Mouse (Mus musculus) intestine, postnatal 0 days (tissue): Measurements from ENCODE around the gene Capn15. TPM values are rescaled to one million over a fixed set of nuclear protein-coding genes. Genes with fewer than 3 reads are reported as not detected.

ENCODE experiments used
- ATAC-seq: fragments of 200-750 bp; cut with Nextera tagmentation; 2 replicates; pipeline ENCODE4 v1.8.0; 2017; ENCODE audit warnings: mild to moderate bottlenecking, moderate TSS enrichment, moderate library complexity
- H3K27ac ChIP-seq: fragments of 300-500 bp; sonication (generic); 2 replicates; pipeline ENCODE4 v1.5.1; 2014; ENCODE audit warnings: mild to moderate bottlenecking, low read depth, low read length, moderate library complexity
- H3K27me3 ChIP-seq: fragments of 300-500 bp; sonication (generic); replicated peaks from 2 replicates; pipeline ENCODE4 v1.6.1; 2014; ENCODE audit warnings: low read length, mixed read lengths; ENCODE audit not compliant: control insufficient read depth, insufficient read depth
- H3K36me3 ChIP-seq: fragments of 300-500 bp; sonication (generic); 2 replicates; pipeline ENCODE4 v1.6.1; 2014; ENCODE audit warnings: mild to moderate bottlenecking, moderate library complexity; ENCODE audit not compliant: control insufficient read depth, insufficient read depth
- H3K4me1 ChIP-seq: fragments of 300-500 bp; sonication (generic); replicated peaks from 2 replicates; pipeline ENCODE4 v1.6.1; 2014; ENCODE audit warnings: antibody characterized with exemption, low read length, mixed read lengths; ENCODE audit not compliant: control insufficient read depth, insufficient read depth
- H3K4me2 ChIP-seq: fragments of 300-500 bp; sonication (generic); replicated peaks from 2 replicates; pipeline ENCODE4 v1.6.1; 2014; ENCODE audit warnings: low read depth, mild to moderate bottlenecking, moderate library complexity
- H3K4me3 ChIP-seq: fragments of 300-500 bp; sonication (generic); 2 replicates; pipeline ENCODE4 v1.5.1; 2014; ENCODE audit warnings: low read depth, low read length
- H3K9ac ChIP-seq: fragments of 300-500 bp; sonication (generic); 2 replicates; pipeline ENCODE4 v1.6.1; 2014; ENCODE audit warnings: mild to moderate bottlenecking, low read depth, low read length
- H3K9me3 ChIP-seq: fragments of 300-500 bp; sonication (generic); 2 replicates; pipeline ENCODE4 v1.6.1; 2016; ENCODE audit warnings: mixed run types; ENCODE audit not compliant: control insufficient read depth
- CTCF ChIP-seq: sonication (generic); IDR thresholded peaks from 2 replicates; pipeline ENCODE4 v1.5.1; 2016; ENCODE audit warnings: low read depth, mild to moderate bottlenecking, control low read depth, antibody characterized with exemption, moderate library complexity
- WGBS: fragments of 180-500 bp; shearing (Covaris S2); extraction: QIAGEN DNeasy Blood & Tissue Kit; methylation state at CpG from one replicate; pipeline ENCODE4 v1.1.7; 2014; 5-methylcytosine and 5-hydroxymethylcytosine counted together
- polyA plus RNA-seq: library from polyadenylated mRNA; unstranded; fragments of >200 nt; fragmentation: Nextera tagmentation; extraction: Ambion mirVana; gene quantifications from 2 replicates; pipeline ENCODE4 v1.2.1, GENCODE M21; 2015

Capn15 gene
- polyA plus RNA-seq, 1 experiment from 2014 or later = 29.5 TPM

DNA sequence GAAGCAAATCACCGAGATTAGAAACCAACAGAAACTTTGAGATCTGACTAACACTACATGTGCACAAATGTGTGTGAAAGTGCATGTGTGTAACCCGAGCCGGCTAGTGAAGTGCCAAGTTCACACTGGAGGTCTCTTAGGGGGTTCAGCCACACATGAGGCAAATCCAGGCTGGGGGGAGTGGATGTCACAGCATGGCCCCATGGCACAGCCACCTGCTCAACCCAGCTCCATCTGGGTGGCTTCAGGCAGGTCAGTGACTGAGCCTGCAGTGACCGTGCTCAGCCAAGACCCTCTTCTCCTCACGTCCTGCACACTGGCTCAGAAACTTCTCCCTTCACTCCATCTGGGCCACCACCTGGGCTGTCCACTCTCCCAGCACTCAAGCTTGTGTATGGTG, 35.6 kb downstream of the Capn15 start:
- Histone ChIP-seq H3K4me1 (no peaks in the 10 kb centered on the region), H3K4me2 (no peak overlapping the region), H3K4me3 (no peak overlapping the region), H3K27ac (no peak overlapping the region), H3K9ac (no peak overlapping the region), H3K9me3 (no peaks in the 10 kb centered on the region), H3K36me3 (no peaks in the 10 kb centered on the region; the same call in 1 of the 2 replicates), H3K27me3 (peaks cover 38% of the 10 kb centered on the region)
- 75% methylated on average over 5 of the region's 5 CpGs for WGBS
- ATAC-seq = no peak
- no peak for TF ChIP-seq CTCF

DNA sequence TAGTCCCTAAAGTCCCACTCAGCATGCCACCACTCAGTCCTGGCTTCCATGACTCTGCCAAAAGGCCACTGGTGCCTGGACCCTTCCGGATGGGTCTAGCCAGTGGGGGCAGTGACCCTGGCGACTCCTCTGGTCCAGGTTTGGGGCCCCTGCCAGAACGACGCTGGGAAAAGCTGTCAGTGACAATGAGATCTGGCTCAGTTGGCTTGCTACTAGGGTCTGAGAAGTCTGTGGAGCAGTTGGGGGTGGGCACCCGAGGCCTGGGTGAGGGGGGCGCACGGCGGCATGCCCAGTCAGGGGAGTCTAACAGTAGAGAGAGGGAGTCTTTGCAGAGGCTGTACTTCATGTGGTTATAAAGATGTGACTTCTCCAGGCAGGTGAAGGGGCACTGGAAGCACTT, 37.5 kb downstream of the Capn15 start:
- 76% methylated on average over 8 of the region's 8 CpGs for WGBS
- H3K4me2 ChIP-seq = no peak overlapping the region
- no peak for TF ChIP-seq CTCF

DNA sequence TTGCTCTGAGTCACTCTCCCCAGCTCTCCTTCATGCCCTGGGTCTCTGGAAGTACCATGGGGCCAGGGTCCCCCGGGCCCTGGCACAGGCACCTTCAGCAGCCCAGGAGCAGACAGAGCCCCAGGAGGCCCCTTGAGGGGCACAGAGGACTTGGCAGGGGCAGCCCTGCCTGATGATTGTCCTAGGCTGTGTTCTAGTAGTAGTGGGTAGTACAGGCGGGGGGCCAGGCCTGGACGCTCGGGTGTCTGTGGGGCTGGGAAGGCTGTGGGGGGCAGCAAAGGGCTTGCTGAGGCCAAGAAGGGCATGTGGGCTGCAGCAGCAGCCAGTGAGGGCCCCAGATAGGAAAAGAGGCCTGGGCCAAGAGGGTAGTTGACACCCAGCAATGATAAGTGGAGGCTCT, 38.0 kb downstream of the Capn15 start:
- Histone ChIP-seq H3K4me3 (no peak overlapping the region), H3K9ac (no peak overlapping the region), H3K27me3 (peaks cover 28% of the 10 kb centered on the region), H3K4me1 (no peaks in the 10 kb centered on the region), H3K4me2 (no peak overlapping the region), H3K9me3 (no peaks in the 10 kb centered on the region), H3K27ac (no peak overlapping the region), H3K36me3 (no peaks in the 10 kb centered on the region; the same call in 1 of the 2 replicates)
- no peak for ATAC-seq
- 94% methylated on average over 4 of the region's 4 CpGs for WGBS
- TF ChIP-seq CTCF = no peak

More for the DNA sequence above, 37.5 kb downstream of the Capn15 start:
- Histone ChIP-seq H3K27me3 (peaks cover 33% of the 10 kb centered on the region), H3K9ac (no peak overlapping the region), H3K4me1 (no peaks in the 10 kb centered on the region), H3K4me3 (no peak overlapping the region), H3K36me3 (no peaks in the 10 kb centered on the region; the same call in 1 of the 2 replicates), H3K27ac (no peak overlapping the region), H3K9me3 (no peaks in the 10 kb centered on the region)
- ATAC-seq = no peak

DNA sequence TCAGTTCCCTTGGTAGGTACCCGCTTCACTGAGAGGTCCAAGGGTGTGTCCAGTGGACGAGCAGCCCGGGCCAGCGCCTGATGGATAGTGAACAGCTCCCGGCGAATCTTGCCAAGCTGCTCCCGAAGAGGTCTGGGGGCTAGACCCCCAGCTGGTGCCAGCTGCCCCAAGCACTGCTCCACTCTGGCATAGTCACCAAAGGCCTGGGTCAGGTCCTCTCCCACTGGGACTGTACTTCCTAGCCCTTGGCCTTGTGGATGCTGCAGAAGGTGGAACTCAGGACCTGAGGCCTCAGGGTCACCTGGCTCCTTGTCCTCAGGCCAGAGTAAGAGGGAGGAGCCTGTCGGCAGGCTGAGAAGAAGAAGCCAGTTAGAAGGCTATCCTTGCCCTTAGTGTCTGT, 38.7 kb downstream of the Capn15 start:
- Histone ChIP-seq H3K9me3 (no peaks in the 10 kb centered on the region), H3K27ac (no peak overlapping the region), H3K4me2 (no peak overlapping the region), H3K4me3 (no peak overlapping the region), H3K9ac (no peak overlapping the region), H3K4me1 (no peaks in the 10 kb centered on the region), H3K36me3 (no peaks in the 10 kb centered on the region; the same call in 1 of the 2 replicates), H3K27me3 (peaks cover 21% of the 10 kb centered on the region)
- 75% methylated on average over 8 of the region's 8 CpGs for WGBS
- no peak for ATAC-seq
- TF ChIP-seq CTCF = no peak

DNA sequence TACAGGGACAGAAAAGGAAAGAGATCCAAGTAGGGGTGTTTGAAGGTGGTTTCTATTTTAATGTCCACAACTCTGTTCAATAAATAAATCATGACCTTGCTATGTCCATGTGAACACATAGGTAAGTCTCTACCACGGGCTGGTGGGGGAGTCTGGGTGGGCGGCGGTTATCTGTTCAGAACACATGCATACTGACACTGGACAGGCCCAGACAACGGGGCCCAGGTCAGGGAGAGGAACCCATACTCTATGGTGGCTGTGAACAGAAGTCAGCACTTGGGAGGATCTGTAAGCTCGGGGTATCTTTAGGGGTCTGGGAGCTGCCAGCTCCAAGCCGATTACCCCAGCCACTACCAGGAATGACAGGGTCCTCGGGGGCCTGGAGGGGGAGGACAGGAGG, 39.2 kb downstream of the Capn15 start:
- no peak for TF ChIP-seq CTCF
- no peak overlapping the region for H3K27ac ChIP-seq
- 72% methylated on average over 7 of the region's 7 CpGs for WGBS

DNA sequence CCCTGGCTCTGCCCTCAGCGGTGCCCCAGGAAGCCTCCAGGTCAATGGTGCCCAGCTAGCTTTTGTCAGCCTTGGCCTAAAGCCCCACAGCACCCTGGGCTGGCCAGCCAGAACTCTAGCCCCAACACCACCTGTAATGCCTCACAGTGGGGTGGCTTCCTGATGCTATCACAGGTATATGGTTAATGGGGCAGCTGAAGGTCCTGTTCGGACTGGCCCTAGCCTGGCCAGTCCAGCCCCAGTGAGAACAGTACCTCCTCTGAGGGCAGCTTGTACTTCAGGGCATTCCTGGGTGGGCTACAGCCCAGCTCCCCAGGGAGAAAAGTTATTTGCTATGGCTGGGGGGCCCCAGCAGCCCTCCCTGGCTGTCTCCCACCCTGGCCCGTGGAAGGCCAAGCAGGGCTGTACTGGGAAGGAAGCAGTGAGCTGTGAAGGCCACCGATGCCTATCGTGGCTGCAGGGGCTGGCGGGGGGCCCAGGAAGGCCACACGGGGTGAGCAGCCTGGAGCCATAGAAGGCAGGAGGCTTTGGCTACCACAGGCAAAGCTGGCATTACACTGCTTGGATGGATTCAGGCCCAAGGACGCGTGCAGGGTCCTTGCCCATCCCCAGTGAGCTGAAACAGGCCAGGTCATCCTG, 40.0 kb downstream of the Capn15 start:
- no peak overlapping the region for H3K9ac ChIP-seq
- H3K4me2 ChIP-seq = no peak overlapping the region
- H3K27me3 ChIP-seq = peaks cover 9% of the 10 kb centered on the region
- WGBS = 78% methylated on average over 9 of the region's 9 CpGs
- H3K27ac ChIP-seq = no peak overlapping the region
- TF ChIP-seq CTCF = no peak
- H3K4me1 ChIP-seq = no peaks in the 10 kb centered on the region; the same call in 1 of the 2 replicates
- no peaks in the 10 kb centered on the region for H3K9me3 ChIP-seq
- no peak for ATAC-seq
- H3K4me3 ChIP-seq = no peak overlapping the region
- H3K36me3 ChIP-seq = no peaks in the 10 kb centered on the region; the same call in 1 of the 2 replicates

More for the DNA sequence above, 39.2 kb downstream of the Capn15 start:
- ATAC-seq = no peak
- no peak overlapping the region for H3K4me2 ChIP-seq
- H3K27me3 ChIP-seq = peaks cover 16% of the 10 kb centered on the region
- no peaks in the 10 kb centered on the region for H3K9me3 ChIP-seq
- no peaks in the 10 kb centered on the region for H3K4me1 ChIP-seq
- no peaks in the 10 kb centered on the region; the same call in 1 of the 2 replicates for H3K36me3 ChIP-seq
- H3K9ac ChIP-seq = no peak overlapping the region
- H3K4me3 ChIP-seq = no peak overlapping the region
